Mouse (Mus musculus) left cerebral cortex, adult 2 months (tissue): ENCODE data around the gene Gnaz. TPM values are rescaled to one million over a fixed set of nuclear protein-coding genes. Genes with fewer than 3 reads are reported as not detected.

Experiments used
- DNase-seq, 2 experiments: peaks; one replicate each; pipeline ENCODE4 v3.0.0; 2021 to 2022; ENCODE audit warnings: low spot score in 2 of 2, mixed read lengths in 1 of 2; ENCODE audit errors: extremely low spot score in 1 of 2
- H3K27ac ChIP-seq: fragments of 200-600 bp; 2 replicates; pipeline ENCODE4 v1.8.1; 2022
- H3K4me3 ChIP-seq: fragments of 200-600 bp; 2 replicates; pipeline ENCODE4 v1.8.1; 2022
- CTCF ChIP-seq: fragments of 200-600 bp; IDR thresholded peaks from 2 replicates; pipeline ENCODE4 v1.8.1; 2022; ENCODE audit warnings: antibody characterized with exemption, mild to moderate bottlenecking, moderate library complexity
- intact Hi-C: fragments of 180-260 bp; cut with DNase I; formaldehyde crosslinking; loops from one replicate; pipeline ENCODE4 v1.15.1; 2025
- total RNA-seq, 2 experiments: library from RNA; stranded (reverse); gene quantifications; 2 replicates each; pipeline ENCODE4 v1.2.3; 2021

Gnaz gene
- total RNA-seq, 2 experiments from 2014 or later: 114 to 124 TPM

DNA sequence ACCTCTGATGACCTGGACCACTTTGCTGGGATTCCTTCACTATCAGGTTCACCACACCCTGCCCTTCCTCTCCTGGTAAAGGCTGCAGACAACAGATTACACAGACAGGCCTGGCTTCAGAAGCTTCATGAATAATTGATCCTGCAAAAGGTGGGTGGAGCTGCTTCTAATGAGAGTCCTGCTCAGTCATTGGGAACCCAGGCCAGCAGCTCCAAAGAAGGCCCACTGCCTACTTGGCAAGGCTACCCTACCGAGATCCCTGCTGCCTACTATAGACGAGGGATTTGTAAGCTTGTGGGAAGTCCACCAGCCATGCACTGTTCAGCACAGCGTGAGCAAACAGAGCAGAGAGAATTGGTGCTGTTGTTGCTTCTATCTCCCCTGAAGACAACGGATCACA is 89.3 kb downstream of the Gnaz start:
- H3K27ac ChIP-seq: no peak overlapping the region
- DNase-seq: no peak
- TF ChIP-seq CTCF: no peak

DNA sequence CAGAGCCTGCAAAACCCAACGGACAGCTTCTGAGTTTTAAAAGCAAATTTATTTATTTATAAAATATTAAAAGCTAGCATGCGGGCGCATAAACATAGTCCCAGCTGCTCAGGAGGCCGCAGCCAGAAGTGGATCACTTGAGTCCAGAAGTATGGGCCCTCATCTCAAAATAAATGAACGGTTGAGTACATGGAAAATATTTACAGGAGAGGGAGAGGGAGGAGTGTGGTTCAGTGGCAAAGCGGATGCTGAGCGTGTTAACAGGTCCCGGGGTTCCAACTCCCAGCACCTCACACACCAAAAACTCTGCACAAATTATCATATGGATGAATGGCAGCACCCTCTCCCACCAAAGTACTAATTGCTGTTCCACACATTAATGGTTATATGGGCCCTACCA is 91.4 kb downstream of the Gnaz start:
- no peak for DNase-seq
- no peak for TF ChIP-seq CTCF
- H3K4me3 ChIP-seq: no peak overlapping the region
- intact Hi-C loops: no loop called here
- H3K27ac ChIP-seq: no peak overlapping the region

More for the DNA sequence above, 89.3 kb downstream of the Gnaz start:
- H3K4me3 ChIP-seq: no peak overlapping the region
- intact Hi-C loops: no loop called here

DNA sequence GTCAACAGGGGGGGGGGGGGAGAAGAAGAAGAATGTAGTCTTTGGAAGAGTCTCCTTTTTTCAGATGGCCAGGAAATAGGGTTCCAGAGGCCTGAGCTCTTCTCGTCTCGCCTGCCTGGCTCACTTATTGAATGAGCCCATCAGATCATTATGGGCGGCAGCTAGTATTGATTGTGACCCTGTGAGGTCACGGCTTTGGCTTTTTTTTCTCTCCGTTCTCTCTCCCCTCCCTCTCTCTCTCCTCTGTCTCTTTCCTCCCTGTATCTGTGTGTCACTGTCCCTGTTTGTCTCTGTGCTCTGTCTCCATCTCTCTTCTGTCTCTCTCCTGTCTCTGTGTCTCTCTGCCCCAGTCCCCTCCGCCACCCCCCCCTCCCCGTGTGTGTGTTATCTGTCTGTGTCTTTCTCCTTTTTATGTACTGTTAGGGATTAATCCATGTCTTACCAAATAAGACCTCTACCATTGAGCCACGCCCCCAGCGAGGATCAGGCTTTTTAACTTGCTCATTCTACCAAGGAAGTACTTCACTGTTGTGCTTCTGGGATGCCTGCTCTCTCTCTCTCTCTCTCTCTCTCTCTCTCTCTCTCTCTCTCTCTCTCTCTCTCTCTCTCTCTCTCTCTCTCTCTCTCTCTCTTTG is 91.9 kb downstream of the Gnaz start:
- H3K4me3 ChIP-seq: no peak overlapping the region
- no peak for DNase-seq
- intact Hi-C loops: loop anchor here (1.0 kb wide), 1 partner anchor 92 kb away; no protein-coding TSS in a partner anchor
- TF ChIP-seq CTCF: no peak
- no peak overlapping the region for H3K27ac ChIP-seq

DNA sequence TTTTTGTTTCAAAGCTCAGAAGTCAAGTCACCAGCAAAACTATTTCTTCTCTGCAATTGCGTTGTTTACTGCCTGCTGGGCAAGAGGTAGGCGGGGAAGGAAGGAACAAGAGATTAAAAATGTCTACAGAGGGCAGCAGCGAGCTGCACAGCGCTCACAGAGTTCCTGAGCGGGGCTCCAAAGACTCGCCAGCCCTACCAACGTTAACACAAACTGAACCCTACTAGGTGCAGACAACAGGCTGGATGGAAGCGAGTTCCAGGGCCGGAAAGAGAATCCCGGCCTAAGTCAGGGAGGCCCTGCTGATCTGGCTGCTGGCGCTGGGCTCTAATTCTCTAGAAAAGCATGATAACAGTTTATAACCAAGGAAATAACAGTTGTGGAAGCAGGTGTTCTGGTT is 92.4 kb downstream of the Gnaz start:
- TF ChIP-seq CTCF: peak; percentile 84
- no peak overlapping the region for H3K27ac ChIP-seq
- DNase-seq: peak; percentile 77 to 79
- peak overlapping the region; percentile 87 for H3K4me3 ChIP-seq
- intact Hi-C loops: loop anchor here (1.0 kb wide), 1 partner anchor 92 kb away; no protein-coding TSS in a partner anchor

DNA sequence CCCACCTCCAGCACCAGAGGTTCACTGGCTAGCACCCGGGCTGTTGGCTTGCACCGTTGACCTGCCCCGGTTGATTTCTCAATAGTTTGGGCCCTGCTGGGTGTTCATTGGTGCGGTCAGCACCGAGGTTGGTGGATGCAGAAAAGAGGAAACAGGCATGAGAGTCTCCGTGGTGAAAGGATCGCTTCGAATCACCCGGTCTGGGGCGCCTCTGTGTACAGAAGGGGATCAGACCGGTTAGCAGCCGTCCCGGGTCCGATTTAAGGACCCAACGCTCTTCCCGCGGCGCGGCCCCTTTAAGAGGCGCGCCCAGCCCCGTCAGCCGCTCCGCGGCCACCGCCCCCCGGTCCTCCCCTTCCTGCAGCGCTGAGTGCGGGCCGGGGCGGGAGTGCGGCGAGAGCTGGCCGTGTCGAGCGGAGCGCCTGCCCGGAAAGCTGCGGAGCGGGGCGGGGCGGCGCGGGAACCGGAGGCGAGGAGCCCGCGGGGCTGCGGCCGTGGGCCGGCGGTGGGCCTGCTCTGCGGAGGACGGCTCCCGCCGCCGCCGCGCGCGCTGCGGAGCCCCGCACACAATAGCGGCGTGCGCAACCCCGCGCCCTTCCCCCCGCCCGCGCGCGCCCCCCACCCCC is 93.4 kb downstream of the Gnaz start, which contains the start of gene Bcr:
Gene Bcr (plus strand): TSS at position 376 of the 626 bp plus-strand sequence.
- Histone ChIP-seq H3K4me3 (peak within 1 kb of the TSS; percentile 87), H3K27ac (peak within 1 kb of the TSS; percentile 79)
- peak; percentile 83 to 84 for DNase-seq
- intact Hi-C loops: loop anchor here (10.0 kb wide), 1 partner anchor 54 kb away; no protein-coding TSS in a partner anchor
- TF ChIP-seq CTCF: no peak

DNA sequence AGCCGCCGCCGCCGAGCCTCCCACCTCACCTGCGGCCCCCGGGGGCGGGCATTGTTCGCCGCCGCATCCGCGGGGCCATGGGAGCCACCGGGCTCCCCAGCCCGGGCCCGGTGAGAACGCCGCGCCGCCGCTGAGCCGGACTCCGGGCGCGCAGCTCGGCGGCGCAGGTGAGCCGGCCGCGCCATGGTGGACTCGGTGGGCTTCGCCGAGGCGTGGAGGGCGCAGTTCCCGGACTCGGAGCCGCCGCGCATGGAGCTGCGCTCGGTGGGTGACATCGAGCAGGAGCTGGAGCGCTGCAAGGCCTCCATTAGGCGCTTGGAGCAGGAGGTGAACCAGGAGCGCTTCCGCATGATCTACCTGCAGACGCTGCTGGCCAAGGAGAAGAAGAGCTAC is 93.9 kb downstream of the Gnaz start:
- TF ChIP-seq CTCF: no peak
- Histone ChIP-seq H3K4me3 (peak overlapping the region; percentile 87), H3K27ac (peak overlapping the region; percentile 79)
- intact Hi-C loops: loop anchor here (10.0 kb wide), 1 partner anchor 54 kb away; no protein-coding TSS in a partner anchor
- DNase-seq: peak in 1 of 2 experiments; percentile 48

DNA sequence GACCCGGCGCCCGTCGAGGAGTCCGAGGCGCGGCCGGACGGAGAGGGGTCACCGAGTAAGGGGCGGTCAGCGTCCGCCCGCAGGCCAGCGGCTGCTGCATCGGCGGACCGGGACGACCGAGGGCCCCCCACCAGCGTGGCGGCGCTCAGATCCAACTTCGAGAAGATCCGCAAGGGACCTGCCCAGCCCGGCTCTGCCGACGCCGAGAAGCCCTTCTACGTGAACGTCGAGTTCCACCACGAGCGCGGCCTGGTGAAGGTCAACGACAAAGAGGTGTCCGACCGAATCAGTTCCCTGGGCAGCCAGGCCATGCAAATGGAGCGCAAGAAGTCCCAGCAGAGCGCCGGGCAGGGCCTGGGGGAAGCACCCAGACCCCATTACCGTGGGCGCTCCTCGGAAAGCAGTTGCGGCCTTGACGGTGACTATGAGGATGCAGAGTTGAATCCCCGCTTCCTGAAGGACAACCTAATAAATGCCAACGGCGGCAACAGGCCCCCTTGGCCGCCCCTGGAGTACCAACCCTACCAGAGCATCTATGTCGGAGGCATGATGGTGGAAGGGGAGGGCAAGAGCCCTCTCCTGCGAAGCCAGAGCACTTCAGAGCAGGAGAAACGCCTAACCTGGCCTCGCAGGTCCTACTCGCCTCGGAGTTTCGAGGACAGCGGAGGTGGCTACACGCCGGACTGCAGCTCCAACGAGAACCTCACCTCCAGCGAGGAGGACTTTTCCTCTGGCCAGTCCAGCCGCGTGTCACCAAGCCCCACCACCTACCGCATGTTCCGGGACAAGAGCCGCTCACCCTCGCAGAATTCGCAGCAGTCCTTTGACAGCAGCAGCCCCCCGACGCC is 94.6 kb downstream of the Gnaz start:
- Histone ChIP-seq H3K4me3 (peak overlapping the region; percentile 87), H3K27ac (peak overlapping the region; percentile 36)
- TF ChIP-seq CTCF: no peak
- intact Hi-C loops: loop anchor here (10.0 kb wide), 1 partner anchor 53 kb away; no protein-coding TSS in a partner anchor
- DNase-seq: peak in 1 of 2 experiments; percentile 35

DNA sequence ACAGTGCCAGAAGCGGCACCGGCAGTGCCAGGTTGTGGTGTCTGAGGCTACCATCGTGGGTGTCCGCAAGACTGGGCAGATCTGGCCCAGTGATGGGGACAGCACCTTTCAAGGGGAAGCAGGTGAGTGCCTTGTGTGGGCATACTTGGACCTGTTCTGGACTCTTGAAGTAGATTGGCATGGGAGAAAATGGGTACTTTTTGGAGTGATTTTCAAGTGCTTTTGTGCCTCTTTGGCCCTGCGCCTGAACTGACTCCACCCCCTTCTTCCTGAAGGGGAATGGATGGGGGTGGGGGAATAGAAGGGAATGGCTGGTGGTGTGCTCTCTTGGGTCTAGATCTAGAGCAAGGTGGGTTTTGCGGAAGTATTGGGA is 95.2 kb downstream of the Gnaz start:
- DNase-seq: no peak
- TF ChIP-seq CTCF: no peak
- H3K4me3 ChIP-seq: peak overlapping the region; percentile 87
- H3K27ac ChIP-seq: no peak overlapping the region
- intact Hi-C loops: loop anchor here (10.0 kb wide), 1 partner anchor 53 kb away; no protein-coding TSS in a partner anchor

DNA sequence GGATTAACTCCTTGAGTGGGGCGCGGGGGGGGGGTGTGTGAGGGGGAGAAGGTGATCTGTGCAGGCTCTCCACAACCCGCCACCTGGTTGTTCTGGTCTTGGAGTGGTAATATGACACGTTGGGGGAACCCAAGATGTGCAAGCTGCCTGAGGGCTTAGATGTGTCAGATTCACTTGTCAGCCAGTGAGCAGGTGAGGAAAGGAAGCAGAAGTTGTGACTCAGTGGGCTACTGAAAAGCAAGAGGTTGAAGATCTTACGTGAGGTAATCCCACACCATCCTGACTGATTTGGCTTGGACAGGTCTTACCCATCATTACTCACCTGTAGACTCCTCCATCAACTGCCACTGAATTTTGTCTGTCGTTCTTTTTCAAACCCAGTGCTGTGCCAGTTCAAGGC is 95.6 kb downstream of the Gnaz start:
- TF ChIP-seq CTCF: no peak
- intact Hi-C loops: loop anchor here (10.0 kb wide), 1 partner anchor 52 kb away; no protein-coding TSS in a partner anchor
- Histone ChIP-seq H3K27ac (no peak overlapping the region), H3K4me3 (peak overlapping the region; percentile 87)
- no peak for DNase-seq

DNA sequence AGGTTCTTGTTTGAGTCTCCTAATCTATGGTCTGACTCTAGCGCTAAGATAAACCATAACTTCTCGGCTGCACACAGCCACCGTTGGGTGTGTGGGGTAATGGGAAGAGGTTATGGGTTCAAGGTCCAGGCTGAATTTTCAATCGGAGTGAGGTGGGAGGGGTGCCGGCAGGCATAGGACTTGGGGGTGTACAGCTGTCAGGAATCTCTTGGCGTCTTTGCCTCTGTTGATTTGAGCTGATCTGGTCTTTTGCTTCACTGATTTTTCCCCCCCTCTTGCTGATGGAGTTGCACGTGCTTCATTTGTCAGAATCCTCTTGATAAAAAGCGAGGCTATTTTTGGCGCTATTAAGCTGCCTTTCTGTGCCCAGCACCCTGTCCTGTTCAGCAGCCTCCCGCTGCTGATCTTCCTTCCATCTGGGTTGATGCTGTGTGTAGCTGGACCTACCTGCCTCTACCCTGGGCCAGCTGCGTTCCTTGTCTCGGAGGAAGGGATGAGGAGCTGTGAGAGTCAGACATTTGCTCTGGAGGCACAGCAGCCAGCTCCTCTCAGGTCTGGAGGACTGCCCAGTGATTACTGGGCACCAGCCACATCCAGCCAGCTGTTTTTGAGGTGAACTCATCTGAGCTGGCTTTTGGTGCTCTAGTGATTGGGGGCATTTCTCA is 96.5 kb downstream of the Gnaz start:
- intact Hi-C loops: loop anchor here (10.0 kb wide), 1 partner anchor 51 kb away; no protein-coding TSS in a partner anchor
- Histone ChIP-seq H3K4me3 (peak overlapping the region; percentile 87), H3K27ac (peak overlapping the region; percentile 53; the same call in 1 of the 2 replicates)
- DNase-seq: no peak
- no peak for TF ChIP-seq CTCF

DNA sequence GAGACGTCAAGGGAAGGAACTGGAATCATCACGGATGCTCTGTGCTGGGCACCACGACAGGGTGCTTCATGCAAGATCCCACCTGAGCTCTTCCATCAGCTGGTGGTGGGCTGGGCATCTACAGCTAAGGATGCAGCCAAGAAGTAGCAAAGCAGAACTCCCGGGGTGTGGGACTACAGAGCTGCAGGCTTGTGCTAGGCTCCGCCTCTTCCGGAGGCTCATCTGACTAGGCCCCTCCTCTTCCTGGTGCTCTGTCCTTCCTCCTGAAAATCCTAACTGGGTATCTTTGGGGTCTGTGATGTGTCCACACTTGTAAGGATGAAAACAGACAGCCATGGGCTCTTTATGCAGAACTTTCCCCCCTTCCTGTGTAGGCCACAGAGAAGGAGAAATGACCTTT is 98.7 kb downstream of the Gnaz start:
- no peak for DNase-seq
- intact Hi-C loops: loop anchor here (10.0 kb wide), 1 partner anchor 49 kb away; no protein-coding TSS in a partner anchor
- no peak for TF ChIP-seq CTCF

More for the DNA sequence above, 98.7 kb downstream of the Gnaz start:
- H3K4me3 ChIP-seq: no peak overlapping the region
- H3K27ac ChIP-seq: no peak overlapping the region

Other genes with a start within 250 kb of the Gnaz start
- not detected for gene Rsph14, start 65.4 kb downstream of the Gnaz start, total RNA-seq
- 10 to 100 TPM; 31.6 to 35.7 TPM for gene Rab36, start 69.9 kb downstream of the Gnaz start, total RNA-seq
- gene Bcr, start 93.4 kb downstream of the Gnaz start, total RNA-seq: 100 to 1,000 TPM in 1 of 2 experiments, 10 to 100 TPM in 1; 99.6 to 113 TPM
- gene Specc1l, start 244.9 kb downstream of the Gnaz start, total RNA-seq: 10 to 100 TPM; 42.9 to 46.4 TPM